Mouse (Mus musculus): ENCODE data around the gene Pard3b. TPM values are rescaled to one million over a fixed set of nuclear protein-coding genes. Genes with fewer than 3 reads are reported as not detected.
A peak's percentile ranks its signal among the peaks of the same experiment; 100 is the strongest.

The Pard3b gene
- total RNA-seq, 4 experiments from 2014 or later, result 14.1 to 15.8 (median 15.0) TPM

GRCm38 (mm10) chr1:62244191-62244984 is 605.8 kb downstream of the Pard3b start:
- peak; percentile 33 for DNase-seq (ENCODE audit: low spot score)

DNA sequence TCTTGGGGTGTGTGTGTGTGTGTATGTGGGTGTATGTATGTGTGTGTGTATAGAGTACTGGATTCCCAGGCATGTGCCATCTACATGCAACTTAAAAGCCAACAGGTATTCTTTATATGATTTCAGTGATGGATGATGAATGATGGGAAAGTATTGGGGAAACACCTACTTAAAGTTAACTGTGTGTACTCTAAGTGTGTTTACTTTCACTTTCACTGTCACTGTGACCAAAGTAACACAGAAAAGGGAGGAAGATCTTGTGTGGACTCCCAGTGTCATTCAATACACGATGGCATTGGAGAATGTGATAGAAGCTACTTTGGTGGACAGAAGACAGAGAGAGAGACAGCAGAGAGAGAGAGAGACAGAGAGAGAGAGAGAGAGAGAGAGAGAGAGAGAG is 613.8 kb downstream of the Pard3b start:
- DNase-seq (ENCODE audit: low spot score), result no peak

- no peak for DNase-seq (ENCODE audit: low spot score)
Measured at GRCm38 (mm10) chr1:62254316-62254715, 615.7 kb downstream of the Pard3b start.

DNA sequence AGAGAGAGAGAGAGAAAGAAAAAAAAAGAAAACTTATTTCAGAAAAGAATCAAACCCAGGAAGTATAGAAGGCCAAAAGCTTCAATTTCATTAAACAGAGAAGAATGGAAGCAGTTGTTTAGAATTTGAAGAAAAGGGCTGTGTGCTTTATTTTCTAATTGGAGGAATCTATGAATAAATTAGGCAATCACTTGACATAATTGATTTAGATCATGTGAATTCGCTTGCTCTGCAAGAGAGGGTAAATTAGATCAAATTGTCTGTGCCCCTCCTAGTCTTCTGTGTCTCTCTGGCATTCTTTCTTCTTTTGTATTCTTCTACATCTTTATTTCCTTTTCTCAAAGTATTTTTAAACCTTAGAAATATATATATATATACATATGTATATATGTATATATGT is 616.3 kb downstream of the Pard3b start:
- no peak for DNase-seq (ENCODE audit: low spot score)

DNA sequence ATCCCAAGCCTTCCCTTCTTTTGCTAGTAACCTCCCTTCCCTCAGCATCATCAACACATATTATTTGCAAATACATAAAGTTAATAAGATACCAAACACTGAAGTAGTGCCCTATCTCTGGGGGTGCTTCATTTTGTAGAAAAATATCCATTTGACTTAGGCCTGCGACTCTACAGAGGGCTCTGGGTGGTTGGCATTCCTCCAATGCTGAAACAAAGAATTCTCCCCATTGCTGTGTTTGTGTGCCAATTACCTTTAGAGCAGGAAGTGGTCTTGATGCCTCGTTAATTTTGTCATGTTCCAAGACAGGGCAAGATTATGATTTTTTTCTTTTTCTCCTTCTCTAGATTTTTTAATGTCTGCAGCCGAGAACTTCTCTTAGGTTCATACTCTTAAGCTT is 637.8 kb downstream of the Pard3b start:
- no peak for DNase-seq (ENCODE audit: low spot score)

DNA sequence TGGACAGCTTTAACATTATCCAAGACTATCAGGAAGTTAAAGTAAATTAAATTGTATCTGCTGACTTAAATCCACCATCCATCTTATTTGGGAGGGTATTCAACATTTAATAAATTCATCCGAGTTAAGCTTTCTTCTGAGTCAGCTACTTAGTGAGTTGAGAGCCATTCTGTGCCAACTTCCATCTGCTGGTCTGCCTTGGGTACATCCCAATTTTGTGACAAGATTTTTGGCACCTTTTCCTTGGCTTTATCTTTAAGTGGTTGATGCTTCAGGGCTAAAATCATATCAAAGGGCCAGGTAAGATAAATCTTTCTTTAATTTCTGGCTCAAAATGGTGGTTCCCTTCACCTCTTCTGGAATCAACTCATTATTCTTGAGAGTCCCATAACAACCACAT is 640.0 kb downstream of the Pard3b start:
- DNase-seq (ENCODE audit: low spot score), result no peak

GRCm38 (mm10) chr1:62280586-62280985 is 642.0 kb downstream of the Pard3b start:
- DNase-seq (ENCODE audit: low spot score), result no peak

GRCm38 (mm10) chr1:62282835-62283234 is 644.2 kb downstream of the Pard3b start:
- no peak for DNase-seq (ENCODE audit: low spot score)

DNA sequence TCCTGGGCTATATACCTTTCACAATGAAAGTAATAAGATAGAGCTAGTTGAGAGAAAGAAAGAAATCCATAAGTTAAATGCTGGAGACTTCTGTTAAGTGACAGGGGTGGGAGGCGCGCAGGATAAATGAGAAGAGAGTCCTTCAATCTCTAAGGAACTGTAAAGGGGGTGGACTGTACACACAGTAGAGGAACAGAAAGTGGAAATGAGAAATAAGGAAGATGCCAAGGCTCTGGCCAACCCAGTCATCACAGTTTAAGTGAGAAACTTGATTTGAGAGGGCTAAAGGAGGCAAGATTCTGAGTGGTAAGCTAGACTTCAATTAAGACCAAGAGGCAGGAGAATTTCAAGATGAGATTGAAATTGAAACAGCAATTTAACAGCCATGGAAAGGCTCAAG is 645.0 kb downstream of the Pard3b start:
- peak; percentile 1 for DNase-seq (ENCODE audit: low spot score)

DNA sequence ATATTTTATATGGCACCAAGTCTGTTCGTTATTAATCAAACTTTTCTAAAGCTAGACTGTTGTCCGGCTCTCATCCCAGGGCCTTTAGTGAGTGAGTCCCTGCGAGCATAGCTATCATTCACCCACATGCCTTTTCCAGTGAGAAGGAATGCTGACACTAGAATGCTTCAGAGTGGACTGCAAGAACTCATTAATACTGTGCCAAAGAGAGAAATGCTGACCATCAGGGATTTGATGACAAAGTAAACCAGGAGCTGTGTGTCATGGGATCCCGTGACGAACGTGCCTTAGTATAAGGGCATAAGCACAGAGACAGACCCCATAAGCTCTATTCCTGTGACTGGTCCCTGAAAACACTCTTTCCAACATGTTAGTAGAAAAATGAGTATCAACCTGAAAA is 670.8 kb downstream of the Pard3b start:
- DNase-seq (ENCODE audit: low spot score), result no peak

DNA sequence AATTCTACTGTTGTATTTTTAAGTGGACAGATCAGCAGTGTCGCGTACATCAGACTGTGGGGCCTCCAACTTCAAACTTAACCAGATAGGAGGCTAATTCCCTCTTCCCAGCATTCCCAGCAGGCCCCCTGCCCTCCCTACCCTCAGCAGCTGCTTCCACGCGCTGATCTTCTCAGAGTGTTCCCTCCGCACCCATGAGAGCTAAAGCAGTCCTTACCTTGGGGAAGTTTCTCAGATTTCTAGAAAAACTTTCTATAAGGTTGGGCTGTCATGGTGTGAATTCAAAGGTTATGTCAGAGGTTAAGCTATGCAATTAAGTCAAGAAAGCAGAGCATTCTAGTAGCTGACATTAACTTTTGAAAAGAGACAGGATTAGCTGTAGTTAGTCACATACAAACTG is 686.6 kb downstream of the Pard3b start:
- no peak for DNase-seq (ENCODE audit: low spot score)

GRCm38 (mm10) chr1:62327743-62328142 is 689.1 kb downstream of the Pard3b start:
- DNase-seq (ENCODE audit: low spot score), result no peak

GRCm38 (mm10) chr1:62328808-62329207 is 690.2 kb downstream of the Pard3b start:
- no peak for DNase-seq (ENCODE audit: low spot score)

DNA sequence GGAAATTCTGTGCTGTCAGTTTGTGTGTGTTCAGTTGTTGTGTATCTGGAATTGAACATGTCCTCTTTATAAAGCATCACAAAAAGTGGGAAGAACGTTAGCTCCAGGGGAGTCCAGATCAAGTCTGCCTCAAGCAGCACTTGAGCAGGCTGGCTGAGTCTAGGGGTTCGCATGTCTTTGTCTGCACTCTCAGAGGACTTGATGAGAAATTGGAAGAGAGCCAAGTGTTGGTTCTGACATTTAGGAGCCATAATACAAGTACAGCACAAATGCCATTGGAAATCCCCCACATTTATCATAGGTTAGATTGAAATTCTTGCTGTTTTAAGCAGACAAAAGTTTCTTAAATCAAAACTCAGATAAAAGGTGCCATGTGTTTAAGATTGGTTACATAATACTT is 694.4 kb downstream of the Pard3b start:
- DNase-seq (ENCODE audit: low spot score), result no peak

DNA sequence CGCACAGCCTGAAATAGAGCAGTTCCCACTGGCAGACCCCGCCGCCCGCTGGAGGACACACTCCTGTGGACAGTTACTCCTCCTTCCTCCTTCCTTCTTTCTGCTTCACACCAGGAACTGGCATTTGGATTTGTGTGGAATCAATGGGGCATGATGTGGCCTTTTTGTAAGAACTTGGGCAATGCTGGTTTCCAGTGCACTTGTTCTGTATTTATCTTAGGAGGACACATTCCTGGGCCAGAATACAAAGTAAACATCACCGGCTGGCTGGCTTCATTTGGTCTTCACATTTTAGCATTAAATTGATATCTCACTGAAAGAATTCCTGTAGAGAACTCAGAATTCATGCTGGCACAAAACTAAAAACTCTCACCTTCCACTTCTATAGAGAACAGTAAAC is 695.6 kb downstream of the Pard3b start:
- no peak for DNase-seq (ENCODE audit: low spot score)

DNA sequence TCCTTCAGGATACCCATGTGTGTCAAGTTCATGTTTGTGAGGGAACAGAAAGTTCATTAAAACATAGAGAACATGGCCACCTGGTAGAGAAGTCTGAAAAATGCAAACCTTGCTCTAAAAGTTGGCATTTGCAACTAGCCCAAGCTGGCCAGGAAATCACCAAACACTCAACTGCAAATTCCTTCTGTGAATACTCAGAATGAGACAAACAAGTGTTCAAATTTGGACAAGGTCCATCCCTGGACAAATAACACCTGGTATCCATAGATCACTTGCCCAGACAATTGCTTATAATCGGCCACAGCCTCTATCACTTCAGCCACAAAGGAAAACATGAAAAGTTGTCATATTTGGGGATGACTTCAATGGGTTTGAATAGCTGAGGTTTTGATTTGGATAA is 701.6 kb downstream of the Pard3b start:
- no peak for DNase-seq (ENCODE audit: low spot score)

- no peak for DNase-seq (ENCODE audit: low spot score)
Measured at GRCm38 (mm10) chr1:62344286-62344685, 705.7 kb downstream of the Pard3b start.

- no peak for DNase-seq (ENCODE audit: low spot score)
Measured at GRCm38 (mm10) chr1:62348371-62348770, 709.7 kb downstream of the Pard3b start.

DNA sequence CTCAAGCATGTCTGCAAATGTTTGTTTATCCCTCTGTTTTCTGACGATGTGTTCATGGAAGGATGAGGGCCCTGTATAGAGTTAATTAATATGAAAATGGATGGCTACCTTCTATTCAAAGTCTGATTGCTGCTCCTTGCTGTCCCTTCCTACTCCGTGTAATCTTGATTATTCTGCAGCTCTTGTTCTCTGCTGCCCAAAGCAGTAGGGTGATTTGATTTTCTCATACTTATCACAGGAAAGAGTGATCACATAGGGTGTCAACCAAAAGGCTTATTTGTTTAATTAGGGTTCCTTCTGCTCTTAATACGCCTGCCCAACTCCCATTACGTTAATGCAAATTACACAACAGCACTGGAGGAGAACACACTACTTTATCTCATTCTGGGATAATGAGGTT is 716.9 kb downstream of the Pard3b start:
- DNase-seq (ENCODE audit: low spot score), result no peak

GRCm38 (mm10) chr1:62374427-62375050 is 735.9 kb downstream of the Pard3b start:
- no peak for DNase-seq (ENCODE audit: low spot score)

GRCm38 (mm10) chr1:62378335-62378734 is 739.7 kb downstream of the Pard3b start:
- DNase-seq (ENCODE audit: low spot score), result no peak

- DNase-seq (ENCODE audit: low spot score), result no peak
Measured at GRCm38 (mm10) chr1:62382807-62383514, 744.3 kb downstream of the Pard3b start.

DNA sequence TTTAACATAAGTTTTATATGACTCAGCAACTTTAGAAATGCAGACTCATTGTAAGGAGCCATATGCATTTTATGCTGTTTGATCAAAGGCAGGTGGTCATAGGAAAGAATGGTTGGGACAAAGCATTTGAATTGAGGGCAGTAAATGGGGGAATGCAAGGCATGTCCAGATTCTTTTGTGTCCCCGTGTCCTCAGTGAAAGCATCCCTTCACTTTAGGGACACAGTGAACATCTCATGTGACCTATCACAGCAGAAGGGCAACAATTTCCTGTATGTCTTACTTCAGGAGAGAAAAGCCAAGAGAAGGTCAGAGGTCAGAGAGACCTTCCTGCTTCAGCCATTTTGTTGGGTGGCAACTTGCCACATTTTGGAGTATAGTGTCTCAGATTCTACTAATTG is 745.6 kb downstream of the Pard3b start:
- DNase-seq (ENCODE audit: low spot score), result no peak

All from heart, adult 8-10 months (tissue).